Mouse (Mus musculus) stomach, embryonic 16.5 days (tissue): Measurements from ENCODE around the gene 4933427D14Rik. TPM values are rescaled to one million over a fixed set of nuclear protein-coding genes. Genes with fewer than 3 reads are reported as not detected.

Source experiments
- ATAC-seq: fragments of 200-750 bp; cut with Nextera tagmentation; 2 replicates; pipeline ENCODE4 v1.8.0; 2017; ENCODE audit warnings: moderate number of reproducible peaks, moderate TSS enrichment; ENCODE audit not compliant: insufficient read depth, low FRiP score
- H3K27ac ChIP-seq: fragments of 300-500 bp; sonication (generic); 2 replicates; pipeline ENCODE4 v1.5.1; 2014; ENCODE audit warnings: low read length
- H3K27me3 ChIP-seq: fragments of 300-500 bp; sonication (generic); 2 replicates; pipeline ENCODE4 v1.6.1; 2014; ENCODE audit warnings: low read length, control low read depth, mixed read lengths; ENCODE audit not compliant: control insufficient read depth, insufficient read depth
- H3K36me3 ChIP-seq: fragments of 300-500 bp; sonication (generic); 2 replicates; pipeline ENCODE4 v1.6.1; 2014; ENCODE audit warnings: low read length; ENCODE audit not compliant: control insufficient read depth, insufficient read depth
- H3K4me1 ChIP-seq: fragments of 300-500 bp; sonication (generic); 2 replicates; pipeline ENCODE4 v1.6.1; 2014; ENCODE audit warnings: low read length, control low read depth, mixed read lengths; ENCODE audit not compliant: control insufficient read depth, insufficient read depth
- H3K4me2 ChIP-seq: fragments of 300-500 bp; sonication (generic); 2 replicates; pipeline ENCODE4 v1.6.1; 2014; ENCODE audit warnings: low read depth, low read length, mixed read lengths
- H3K4me3 ChIP-seq: fragments of 300-500 bp; sonication (generic); replicated peaks from 2 replicates; pipeline ENCODE4 v1.5.1; 2014; ENCODE audit warnings: mild to moderate bottlenecking, low read length
- H3K9ac ChIP-seq: fragments of 300-500 bp; sonication (generic); 2 replicates; pipeline ENCODE4 v1.6.1; 2014; ENCODE audit warnings: low read length
- H3K9me3 ChIP-seq: fragments of 300-500 bp; sonication (generic); replicated peaks from 2 replicates; pipeline ENCODE4 v1.6.1; 2016; ENCODE audit warnings: low read length, control low read depth; ENCODE audit not compliant: control insufficient read depth
- WGBS: fragments of 180-500 bp; shearing (Covaris S2); extraction: QIAGEN DNeasy Blood & Tissue Kit; methylation state at CpG from one replicate; pipeline ENCODE4 v1.1.7; 2014; 5-methylcytosine and 5-hydroxymethylcytosine counted together
- polyA plus RNA-seq: library from polyadenylated mRNA; unstranded; fragments of >200 nt; fragmentation: Nextera tagmentation; extraction: Ambion mirVana; gene quantifications from 2 replicates; pipeline ENCODE4 v1.2.1, GENCODE M21; 2015

4933427D14Rik gene
- 9.4 TPM in 2 replicates for polyA plus RNA-seq

DNA sequence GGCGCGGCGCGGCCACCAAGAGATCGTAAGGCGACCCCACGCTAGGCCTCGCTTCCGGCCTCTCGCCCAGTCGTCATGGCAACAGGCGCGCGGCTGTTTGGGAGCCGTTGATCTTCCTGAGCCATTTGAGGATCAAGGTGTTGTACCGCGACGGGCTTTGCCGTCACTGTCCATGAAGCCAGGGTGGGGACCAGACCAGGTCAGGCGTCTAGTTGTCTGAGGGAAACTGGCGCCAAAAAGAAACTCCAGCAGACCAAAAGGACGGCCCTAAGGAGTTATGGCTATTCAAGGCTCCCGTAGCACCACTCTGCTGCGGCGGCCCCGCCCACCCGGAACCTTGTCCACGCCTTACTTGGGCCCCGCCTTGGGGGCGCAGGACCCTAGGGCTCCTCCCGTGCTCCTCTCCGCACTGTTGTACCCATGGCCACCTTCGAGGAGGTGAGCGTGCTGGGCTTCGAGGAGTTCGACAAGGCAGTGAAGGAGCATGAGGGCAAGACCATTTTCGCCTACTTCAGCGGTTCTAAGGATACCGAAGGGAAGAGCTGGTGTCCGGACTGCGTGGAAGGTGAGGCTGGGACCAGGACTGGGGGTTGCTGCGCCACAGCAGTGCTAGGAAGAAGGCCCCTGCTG lies at the start of gene 4933427D14Rik, which contains the start of gene Txndc17:
Gene 4933427D14Rik (minus strand): TSS at position 256 of the 630 bp plus-strand sequence.
Gene Txndc17 (plus strand): TSS at position 344 of the 630 bp plus-strand sequence.
- H3K4me2 ChIP-seq: peak within 1 kb of the TSS; percentile 89
- H3K36me3 ChIP-seq: peaks cover 10% of the 10 kb centered on the region; the same call in 1 of the 2 replicates
- WGBS: under 1% methylated on average over 42 of the region's 42 CpGs
- peak; percentile 94 for ATAC-seq
- peak within 1 kb of the TSS; percentile 89 for H3K4me3 ChIP-seq
- H3K4me1 ChIP-seq: peaks cover 8% of the 10 kb centered on the region
- peak within 1 kb of the TSS; percentile 70 for H3K27ac ChIP-seq
- H3K9ac ChIP-seq: peak within 1 kb of the TSS; percentile 83
- no peaks in the 10 kb centered on the region for H3K27me3 ChIP-seq
- no peaks in the 10 kb centered on the region for H3K9me3 ChIP-seq

DNA sequence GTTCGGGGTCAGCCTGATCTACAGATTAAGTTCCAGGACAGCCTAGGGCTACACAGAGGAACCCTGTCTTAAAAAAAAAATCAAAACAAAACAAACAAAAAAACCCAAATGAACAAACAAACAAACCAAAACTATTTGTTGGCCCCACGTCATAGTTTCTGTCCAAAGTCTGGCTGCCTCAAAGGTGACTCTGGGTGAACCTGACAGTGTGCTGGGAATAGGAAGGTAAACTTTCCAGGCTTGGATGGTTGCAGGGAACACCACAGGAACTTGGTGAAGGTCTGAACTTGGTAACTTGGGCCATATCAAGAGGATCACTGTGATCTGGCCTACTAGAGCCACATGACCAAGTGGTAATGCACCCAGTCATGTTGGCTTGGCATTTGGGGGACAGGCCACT lies 49.2 kb upstream of the 4933427D14Rik start:
- no peak for ATAC-seq
- WGBS: 77% methylated on average over 2 of the region's 2 CpGs

DNA sequence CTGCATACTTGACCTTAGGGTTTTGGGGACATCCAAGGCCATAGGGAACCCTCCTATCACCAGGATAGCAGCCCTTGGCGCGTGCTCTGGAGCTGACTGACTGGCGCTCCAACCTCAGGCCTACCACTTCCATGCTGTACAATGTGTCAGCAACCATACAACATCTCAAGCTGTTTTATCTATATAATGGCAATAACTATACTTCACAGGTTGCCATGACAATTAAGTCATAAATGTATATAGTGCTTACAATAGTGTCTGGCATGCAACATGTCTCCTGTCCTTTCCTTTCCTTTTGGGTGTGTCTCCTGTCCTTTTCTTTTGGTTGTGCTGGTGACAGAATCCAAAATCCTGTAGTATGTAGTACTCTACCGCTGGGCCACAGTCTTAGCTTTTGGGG lies 48.4 kb upstream of the 4933427D14Rik start:
- H3K9ac ChIP-seq: no peak overlapping the region
- H3K4me2 ChIP-seq: no peak overlapping the region
- no peak for ATAC-seq
- no peaks in the 10 kb centered on the region for H3K9me3 ChIP-seq
- H3K27ac ChIP-seq: no peak overlapping the region
- no peak overlapping the region for H3K4me3 ChIP-seq
- no peaks in the 10 kb centered on the region for H3K4me1 ChIP-seq
- 85% methylated on average over 4 of the region's 4 CpGs for WGBS
- H3K36me3 ChIP-seq: no peaks in the 10 kb centered on the region
- H3K27me3 ChIP-seq: no peaks in the 10 kb centered on the region

More for the DNA sequence above, 49.2 kb upstream of the 4933427D14Rik start:
- no peaks in the 10 kb centered on the region for H3K36me3 ChIP-seq
- H3K27ac ChIP-seq: no peak overlapping the region
- H3K9me3 ChIP-seq: no peaks in the 10 kb centered on the region
- H3K27me3 ChIP-seq: no peaks in the 10 kb centered on the region
- H3K4me3 ChIP-seq: no peak overlapping the region
- H3K4me1 ChIP-seq: no peaks in the 10 kb centered on the region
- no peak overlapping the region for H3K9ac ChIP-seq
- H3K4me2 ChIP-seq: no peak overlapping the region

DNA sequence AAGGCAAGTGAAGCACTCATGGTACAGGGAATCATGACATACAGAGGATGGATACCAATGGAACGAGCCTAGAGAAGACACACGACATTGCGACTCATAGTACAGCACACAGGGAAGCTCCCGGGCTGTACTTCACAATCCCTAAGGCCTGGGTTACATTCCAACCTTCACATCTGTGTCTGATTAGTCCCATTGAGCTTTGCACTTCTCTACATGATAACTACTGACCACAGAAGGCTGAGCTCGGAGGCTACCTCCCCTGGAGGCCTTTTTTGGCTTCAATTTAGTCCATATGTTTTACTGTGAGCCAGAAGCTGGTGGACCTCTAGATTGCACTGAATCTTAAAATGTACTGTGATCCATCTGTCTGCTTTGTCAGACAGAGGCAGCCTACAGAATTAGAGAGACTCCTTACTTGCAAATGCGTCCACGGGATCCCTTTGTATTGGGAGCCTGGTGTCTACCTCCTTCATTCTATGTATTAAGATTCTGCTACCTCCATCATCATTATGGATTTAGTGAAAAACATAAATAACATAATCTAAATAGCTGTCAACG lies 38.0 kb upstream of the 4933427D14Rik start:
- H3K9me3 ChIP-seq: no peaks in the 10 kb centered on the region
- 78% methylated on average over 8 of the region's 8 CpGs for WGBS
- H3K9ac ChIP-seq: no peak overlapping the region
- no peak overlapping the region for H3K4me3 ChIP-seq
- ATAC-seq: no peak
- H3K4me2 ChIP-seq: no peak overlapping the region
- H3K27me3 ChIP-seq: no peaks in the 10 kb centered on the region; the same call in 1 of the 2 replicates
- no peaks in the 10 kb centered on the region for H3K4me1 ChIP-seq
- no peaks in the 10 kb centered on the region for H3K36me3 ChIP-seq
- H3K27ac ChIP-seq: no peak overlapping the region

DNA sequence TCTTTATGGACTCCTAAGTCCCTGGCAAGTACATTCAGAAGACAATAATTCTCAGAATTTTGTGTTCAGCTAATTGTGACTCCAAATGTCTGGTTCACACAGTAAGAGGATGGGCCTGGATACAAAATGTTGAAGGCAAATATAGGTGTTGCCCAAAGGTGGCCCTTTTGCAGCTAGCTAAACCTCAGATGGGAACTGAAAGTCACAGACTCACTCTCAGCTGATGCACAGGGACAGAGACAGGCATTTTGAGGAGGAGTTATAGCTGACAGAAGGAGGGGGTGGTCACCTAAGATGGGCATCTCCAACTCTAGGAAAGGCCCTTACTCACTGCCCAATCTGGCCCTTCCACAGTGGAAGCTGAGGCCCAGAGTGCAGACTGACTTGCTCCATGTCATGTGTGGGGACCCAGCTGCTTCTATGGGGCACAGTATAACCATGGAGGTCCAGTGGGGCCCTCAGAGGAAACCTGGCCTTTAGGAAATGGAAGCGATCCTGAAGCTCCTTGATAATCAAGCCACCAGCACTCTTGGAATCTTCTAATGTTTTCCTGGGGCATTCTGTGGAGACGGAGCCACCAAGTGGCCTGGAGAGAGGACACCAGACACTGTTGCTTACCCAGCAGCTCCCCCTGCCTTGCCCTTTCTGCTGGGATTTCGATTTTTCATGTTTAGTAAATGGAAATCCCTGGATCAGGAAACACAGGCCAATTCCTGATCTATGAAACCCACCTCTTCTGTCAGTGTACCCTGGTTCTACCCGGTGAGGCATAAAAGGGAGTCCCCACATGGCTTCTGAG lies 33.0 kb upstream of the 4933427D14Rik start:
- ATAC-seq: no peak
- WGBS: 66% methylated on average over 4 of the region's 4 CpGs

DNA sequence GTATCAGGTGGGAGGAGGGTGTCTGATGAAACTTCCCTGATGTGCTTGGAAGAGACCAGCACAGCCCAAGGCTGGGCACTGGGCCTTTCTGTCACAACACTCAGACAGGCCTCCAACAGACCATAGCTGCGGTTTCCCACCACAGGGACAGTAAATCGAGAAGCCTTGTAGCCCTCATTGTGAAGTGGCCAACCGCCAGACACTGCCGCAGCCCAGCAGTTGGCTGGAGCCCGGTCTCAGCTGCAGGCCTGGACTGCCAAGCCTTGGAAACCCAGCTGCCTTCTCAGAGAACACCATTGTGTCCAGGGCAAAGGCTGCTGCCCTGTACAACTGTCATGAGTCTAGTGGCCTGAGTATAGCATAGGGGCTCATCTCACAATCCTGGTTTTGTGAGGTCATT lies 26.8 kb upstream of the 4933427D14Rik start:
- H3K27me3 ChIP-seq: no peaks in the 10 kb centered on the region
- H3K9ac ChIP-seq: no peak overlapping the region
- WGBS: 68% methylated on average over 5 of the region's 5 CpGs
- no peaks in the 10 kb centered on the region for H3K9me3 ChIP-seq
- H3K4me2 ChIP-seq: no peak overlapping the region
- no peak overlapping the region for H3K4me3 ChIP-seq
- H3K27ac ChIP-seq: no peak overlapping the region
- no peak for ATAC-seq
- no peaks in the 10 kb centered on the region for H3K4me1 ChIP-seq
- H3K36me3 ChIP-seq: no peaks in the 10 kb centered on the region

More for the DNA sequence above, 33.0 kb upstream of the 4933427D14Rik start:
- Histone ChIP-seq H3K36me3 (no peaks in the 10 kb centered on the region), H3K4me1 (no peaks in the 10 kb centered on the region), H3K4me2 (no peak overlapping the region), H3K27me3 (no peaks in the 10 kb centered on the region), H3K9me3 (no peaks in the 10 kb centered on the region), H3K27ac (no peak overlapping the region), H3K4me3 (no peak overlapping the region), H3K9ac (no peak overlapping the region)

DNA sequence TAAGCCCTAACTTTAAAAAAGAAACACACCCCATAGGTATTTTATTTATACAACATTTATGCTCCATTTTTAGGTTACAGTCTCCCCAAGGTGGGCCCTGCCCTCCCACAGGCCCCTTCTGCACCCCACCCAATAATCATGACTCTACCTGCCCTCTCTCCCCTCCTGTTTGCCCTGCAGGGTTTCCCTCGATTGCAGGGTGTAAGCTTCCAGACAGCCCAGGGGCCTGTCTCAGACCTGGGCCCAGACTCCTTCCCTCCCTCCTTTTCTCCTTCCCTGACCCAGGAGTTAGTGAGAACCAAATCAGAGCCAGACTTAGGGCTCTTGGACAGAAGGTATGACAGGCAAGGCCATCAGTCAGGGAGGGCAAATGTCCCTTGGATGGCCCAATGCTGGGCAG lies 25.7 kb upstream of the 4933427D14Rik start:
- H3K27ac ChIP-seq: no peak overlapping the region
- no peak overlapping the region for H3K4me3 ChIP-seq
- no peak overlapping the region for H3K9ac ChIP-seq
- no peaks in the 10 kb centered on the region for H3K27me3 ChIP-seq
- 55% methylated on average over 1 of the region's 1 CpGs for WGBS
- H3K9me3 ChIP-seq: no peaks in the 10 kb centered on the region
- H3K4me2 ChIP-seq: no peak overlapping the region
- H3K4me1 ChIP-seq: no peaks in the 10 kb centered on the region
- H3K36me3 ChIP-seq: no peaks in the 10 kb centered on the region
- ATAC-seq: no peak

DNA sequence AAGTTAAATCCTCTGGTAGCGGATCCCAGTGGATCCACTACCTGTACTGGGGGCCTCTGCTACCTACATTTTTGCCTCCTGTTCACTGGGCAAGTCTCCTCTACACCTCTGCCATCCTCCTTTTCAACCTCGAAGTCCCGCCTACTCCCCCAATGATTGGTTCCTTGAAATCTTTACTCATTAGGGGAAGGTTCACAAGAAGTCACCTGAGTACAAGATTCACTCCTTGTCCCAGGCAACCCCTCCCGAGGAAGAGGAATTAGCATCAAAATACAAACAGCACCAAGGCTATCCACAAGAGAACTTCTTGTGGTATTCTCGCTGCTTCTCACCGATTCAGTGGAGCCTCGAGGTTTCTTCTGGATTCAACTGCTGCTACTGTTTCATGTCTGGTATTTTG lies 24.8 kb upstream of the 4933427D14Rik start:
- no peaks in the 10 kb centered on the region for H3K9me3 ChIP-seq
- H3K27me3 ChIP-seq: no peaks in the 10 kb centered on the region
- H3K9ac ChIP-seq: no peak overlapping the region
- no peak overlapping the region for H3K27ac ChIP-seq
- WGBS: 86% methylated on average over 7 of the region's 7 CpGs
- no peaks in the 10 kb centered on the region for H3K36me3 ChIP-seq
- no peak overlapping the region for H3K4me3 ChIP-seq
- H3K4me1 ChIP-seq: no peaks in the 10 kb centered on the region
- no peak for ATAC-seq
- no peak overlapping the region for H3K4me2 ChIP-seq

DNA sequence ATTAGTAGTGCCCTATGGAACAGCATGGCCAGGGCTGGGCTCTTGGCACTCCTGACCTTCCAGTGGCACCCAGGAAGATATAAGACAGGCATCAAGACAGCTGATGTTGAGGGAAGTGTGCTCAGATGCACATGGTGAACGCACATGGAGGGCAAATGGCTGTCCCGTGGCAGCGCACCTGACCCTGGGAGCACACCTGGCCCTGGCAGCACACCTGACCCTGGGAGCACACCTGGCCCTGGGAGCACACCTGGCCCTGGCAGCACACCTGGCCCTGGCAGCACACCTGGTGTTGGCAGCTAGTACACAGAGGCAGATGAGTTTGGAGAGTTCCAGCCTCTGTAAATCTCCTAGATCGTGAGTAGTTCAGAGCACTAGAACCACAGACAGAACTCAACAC lies 21.3 kb upstream of the 4933427D14Rik start:
- no peak overlapping the region for H3K9ac ChIP-seq
- H3K4me2 ChIP-seq: no peak overlapping the region
- H3K4me3 ChIP-seq: no peak overlapping the region
- ATAC-seq: no peak
- 81% methylated on average over 4 of the region's 4 CpGs for WGBS
- no peak overlapping the region for H3K27ac ChIP-seq
- no peaks in the 10 kb centered on the region for H3K36me3 ChIP-seq
- H3K27me3 ChIP-seq: no peaks in the 10 kb centered on the region
- no peaks in the 10 kb centered on the region for H3K9me3 ChIP-seq
- no peaks in the 10 kb centered on the region for H3K4me1 ChIP-seq
